Mouse (Mus musculus) R1 (cell line): ENCODE measurements around the gene Jmjd4.

Experiments
- DNase-seq: peaks from one replicate; pipeline ENCODE4 v3.0.0-alpha.2; 2018; ENCODE audit warnings: low read depth, low spot score

Jmjd4 gene

GRCm38 (mm10) chr11:59471413-59472325 lies 21.8 kb downstream of the Jmjd4 start:
- DNase-seq, result peak; percentile 56

GRCm38 (mm10) chr11:59472326-59472677 lies 22.5 kb downstream of the Jmjd4 start, which contains the start of gene Zfp867:
Gene Zfp867, minus strand, starts transcription at chr11:59472474.
- peak; percentile 96 for DNase-seq

GRCm38 (mm10) chr11:59477240-59477639 lies 27.4 kb downstream of the Jmjd4 start:
- no peak for DNase-seq

GRCm38 (mm10) chr11:59483212-59483611 lies 33.4 kb downstream of the Jmjd4 start:
- DNase-seq, result peak; percentile 62

- DNase-seq, result no peak
Measured at GRCm38 (mm10) chr11:59485641-59486040, 35.8 kb downstream of the Jmjd4 start.

GRCm38 (mm10) chr11:59486222-59486621 lies 36.4 kb downstream of the Jmjd4 start:
- no peak for DNase-seq

- no peak for DNase-seq
Measured at GRCm38 (mm10) chr11:59496672-59497310, 46.9 kb downstream of the Jmjd4 start.

GRCm38 (mm10) chr11:59497747-59498146 lies 47.9 kb downstream of the Jmjd4 start:
- peak; percentile 68 for DNase-seq

GRCm38 (mm10) chr11:59501978-59502700 lies 52.3 kb downstream of the Jmjd4 start:
- no peak for DNase-seq

- peak; percentile 96 for DNase-seq
Measured at GRCm38 (mm10) chr11:59505351-59505838, 55.5 kb downstream of the Jmjd4 start.

- peak; percentile 94 for DNase-seq
Measured at GRCm38 (mm10) chr11:59505839-59506712, 56.2 kb downstream of the Jmjd4 start.

- DNase-seq, result no peak
Measured at GRCm38 (mm10) chr11:59506713-59507074, 56.8 kb downstream of the Jmjd4 start.
